Mouse (Mus musculus) neural tube, embryonic 13.5 days (tissue): Measurements from ENCODE around the gene Cdk14. TPM values are rescaled to one million over a fixed set of nuclear protein-coding genes. Genes with fewer than 3 reads are reported as not detected.

ENCODE experiments used
- ATAC-seq: fragments of 200-750 bp; cut with Nextera tagmentation; 2 replicates; pipeline ENCODE4 v1.8.0; 2017; ENCODE audit warnings: low read depth, mild to moderate bottlenecking, moderate TSS enrichment, moderate library complexity
- H3K27ac ChIP-seq: fragments of 300-500 bp; sonication (generic); replicated peaks from 2 replicates; pipeline ENCODE4 v1.5.1; 2015; ENCODE audit warnings: moderate library complexity, mild to moderate bottlenecking, inconsistent platforms
- H3K27me3 ChIP-seq: fragments of 300-500 bp; sonication (generic); 2 replicates; pipeline ENCODE4 v1.6.1; 2015; ENCODE audit warnings: mild to moderate bottlenecking, inconsistent platforms
- H3K36me3 ChIP-seq: fragments of 300-500 bp; sonication (generic); 2 replicates; pipeline ENCODE4 v1.6.1; 2015; ENCODE audit warnings: mild to moderate bottlenecking, inconsistent platforms
- H3K4me1 ChIP-seq: fragments of 300-500 bp; sonication (generic); replicated peaks from 2 replicates; pipeline ENCODE4 v1.6.1; 2015; ENCODE audit warnings: inconsistent platforms
- H3K4me2 ChIP-seq: fragments of 300-500 bp; sonication (generic); 2 replicates; pipeline ENCODE4 v1.6.1; 2015; ENCODE audit warnings: inconsistent platforms, mild to moderate bottlenecking, moderate library complexity
- H3K4me3 ChIP-seq: fragments of 300-500 bp; sonication (generic); 2 replicates; pipeline ENCODE4 v1.5.1; 2015; ENCODE audit warnings: mild to moderate bottlenecking, inconsistent platforms
- H3K9ac ChIP-seq: fragments of 300-500 bp; sonication (generic); 2 replicates; pipeline ENCODE4 v1.6.1; 2015; ENCODE audit warnings: moderate library complexity, mild to moderate bottlenecking, inconsistent platforms
- H3K9me3 ChIP-seq: fragments of 300-500 bp; sonication (generic); 2 replicates; pipeline ENCODE4 v1.6.1; 2016; ENCODE audit warnings: inconsistent platforms
- WGBS: fragments of 180-500 bp; shearing (Covaris S2); methylation state at CpG from one replicate; pipeline ENCODE4 v1.1.7; 2015; 5-methylcytosine and 5-hydroxymethylcytosine counted together
- polyA plus RNA-seq: library from polyadenylated mRNA; unstranded; fragments of >200 nt; fragmentation: Nextera tagmentation; extraction: Ambion mirVana; gene quantifications from 2 replicates; pipeline ENCODE4 v1.2.1, GENCODE M21; 2015

Cdk14 gene
- polyA plus RNA-seq, 1 experiment from 2014 or later: 27.0 TPM

- H3K36me3 ChIP-seq: no peaks in the 10 kb centered on the region
- H3K27ac ChIP-seq: no peak overlapping the region
- 0 out of 2 replicates have a peak, but pooled peaks cover 4% of the 10 kb centered on the region for H3K4me1 ChIP-seq
- no peak overlapping the region for H3K9ac ChIP-seq
- H3K9me3 ChIP-seq: no peaks in the 10 kb centered on the region
- H3K4me3 ChIP-seq: no peak overlapping the region
- no peak overlapping the region for H3K4me2 ChIP-seq
- 68% methylated on average over 1 of the region's 1 CpGs for WGBS
- H3K27me3 ChIP-seq: no peaks in the 10 kb centered on the region
- ATAC-seq: peak; percentile 53; the same call in 1 of the 2 replicates
Measured at GRCm38 (mm10) chr5:5300290-5300689, 119.8 kb downstream of the Cdk14 start.

DNA sequence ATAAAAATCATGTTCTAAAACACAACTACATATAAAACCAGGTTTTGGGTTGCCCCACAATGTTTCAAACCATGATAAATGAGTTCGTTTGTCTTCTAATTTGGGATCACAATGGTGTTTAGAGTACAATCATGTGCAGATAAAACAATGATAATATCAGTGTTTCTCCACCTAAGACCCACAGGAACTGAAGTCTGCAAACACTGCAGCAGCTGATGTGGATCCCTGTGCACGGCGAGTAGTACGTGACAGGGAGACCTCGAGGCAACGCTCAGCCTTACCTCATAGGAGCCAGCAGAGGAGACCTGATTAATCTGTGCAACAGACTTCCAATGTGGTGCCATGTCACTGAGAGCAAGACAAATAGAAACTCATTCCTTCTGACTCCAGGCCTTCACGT is 122.9 kb downstream of the Cdk14 start:
- WGBS: 86% methylated on average over 7 of the region's 7 CpGs
- no peak for ATAC-seq
- no peak overlapping the region for H3K4me2 ChIP-seq

DNA sequence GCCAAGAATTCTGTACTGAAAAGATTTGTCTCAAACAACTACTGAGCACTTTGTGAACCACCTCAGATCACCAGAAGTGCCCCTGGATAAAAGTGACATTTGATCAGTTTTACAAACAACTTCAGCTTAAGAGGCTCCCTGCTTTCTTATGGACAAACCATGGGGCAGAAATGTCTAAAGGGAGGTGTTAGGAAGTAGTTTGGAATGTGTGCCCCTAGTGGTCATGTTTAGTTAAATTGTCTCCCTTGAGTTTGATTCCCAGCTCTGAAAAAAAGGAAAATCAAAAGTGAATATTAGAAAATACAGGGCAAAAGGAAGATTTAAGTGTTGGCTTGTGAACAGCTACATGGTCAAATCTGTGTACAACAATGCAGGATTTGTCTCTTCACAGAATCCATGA is 123.3 kb downstream of the Cdk14 start:
- H3K4me2 ChIP-seq: no peak overlapping the region
- no peak overlapping the region for H3K27ac ChIP-seq
- ATAC-seq: no peak
- H3K4me1 ChIP-seq: 0 out of 2 replicates have a peak, but pooled peaks cover 8% of the 10 kb centered on the region
- H3K27me3 ChIP-seq: no peaks in the 10 kb centered on the region
- H3K9ac ChIP-seq: no peak overlapping the region
- H3K4me3 ChIP-seq: no peak overlapping the region
- no peaks in the 10 kb centered on the region for H3K36me3 ChIP-seq
- H3K9me3 ChIP-seq: no peaks in the 10 kb centered on the region

More for the DNA sequence above, 122.9 kb downstream of the Cdk14 start:
- no peak overlapping the region for H3K9ac ChIP-seq
- H3K27ac ChIP-seq: no peak overlapping the region
- H3K9me3 ChIP-seq: no peaks in the 10 kb centered on the region
- H3K36me3 ChIP-seq: no peaks in the 10 kb centered on the region
- H3K4me1 ChIP-seq: 0 out of 2 replicates have a peak, but pooled peaks cover 6% of the 10 kb centered on the region
- no peaks in the 10 kb centered on the region for H3K27me3 ChIP-seq
- H3K4me3 ChIP-seq: no peak overlapping the region

DNA sequence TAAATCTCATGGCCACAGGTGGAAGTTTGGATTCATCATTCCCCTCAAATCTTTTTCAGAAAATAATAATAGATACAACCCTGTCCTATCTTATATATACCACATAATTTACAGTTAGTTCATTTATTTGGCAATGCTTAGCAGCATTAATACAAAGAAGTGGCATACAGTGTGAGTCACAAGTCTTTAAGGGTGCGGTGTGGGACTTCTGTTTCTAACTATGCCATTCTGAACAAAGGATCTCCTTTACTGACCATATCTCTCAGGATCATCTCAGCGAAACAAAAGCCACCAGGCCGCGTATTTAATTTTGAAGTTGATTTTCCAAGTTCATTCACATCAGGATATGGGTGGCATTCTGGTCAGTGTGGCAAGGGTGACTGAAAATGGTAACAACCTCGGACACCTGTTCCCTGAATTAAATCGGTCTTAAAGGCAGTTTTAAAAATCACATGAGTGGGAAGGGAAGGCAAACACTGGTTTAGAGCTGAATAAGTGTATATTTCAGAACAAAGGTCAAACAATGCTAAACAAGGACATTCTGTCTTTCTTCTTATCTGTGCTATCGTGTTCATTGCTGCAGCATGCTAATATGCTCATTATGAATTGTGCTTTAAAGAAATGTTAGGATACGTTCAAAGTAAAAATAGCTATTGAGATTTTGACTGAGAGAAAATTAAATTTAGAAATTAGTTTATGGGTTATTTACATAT is 127.1 kb downstream of the Cdk14 start:
- Histone ChIP-seq H3K27me3 (no peaks in the 10 kb centered on the region), H3K27ac (no peak overlapping the region)
- WGBS: 87% methylated on average over 8 of the region's 8 CpGs

DNA sequence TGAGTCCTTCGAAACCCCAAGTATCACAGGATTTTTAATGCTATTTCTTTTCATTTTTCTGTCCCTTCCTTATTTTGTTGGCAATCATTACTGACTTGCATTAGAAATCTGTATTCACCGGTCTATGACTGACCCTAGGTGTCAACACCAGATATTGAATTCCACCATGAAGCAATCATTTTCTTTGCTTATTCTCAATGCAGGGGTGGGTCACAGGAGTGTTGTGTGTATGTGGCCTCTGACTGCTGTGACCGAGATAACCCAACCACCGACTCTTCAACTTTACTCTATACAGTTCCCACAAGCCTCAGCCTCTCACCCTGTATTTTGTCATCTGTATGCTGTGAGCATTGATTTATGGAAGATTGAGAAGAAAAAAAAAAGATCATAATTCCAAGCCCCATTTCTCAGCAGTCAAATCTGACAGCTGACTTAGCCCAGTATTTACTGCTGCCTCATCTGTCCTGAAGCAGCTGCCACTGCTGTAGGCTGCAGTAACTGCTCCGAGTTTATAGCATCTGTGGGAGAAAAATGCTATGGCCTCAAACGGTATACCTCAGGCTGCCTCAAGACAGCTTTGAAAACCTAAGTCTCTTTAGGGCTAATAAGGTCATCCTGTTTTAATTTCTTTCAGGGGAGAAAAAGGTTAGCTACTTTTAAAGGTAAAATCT is 128.7 kb downstream of the Cdk14 start:
- Histone ChIP-seq H3K4me2 (no peak overlapping the region), H3K27me3 (no peaks in the 10 kb centered on the region), H3K9ac (no peak overlapping the region), H3K4me1 (0 out of 2 replicates have a peak, but pooled peaks cover 6% of the 10 kb centered on the region), H3K36me3 (no peaks in the 10 kb centered on the region), H3K9me3 (no peaks in the 10 kb centered on the region), H3K27ac (no peak overlapping the region), H3K4me3 (no peak overlapping the region)
- WGBS: 58% methylated on average over 6 of the region's 6 CpGs
- ATAC-seq: no peak

More for the DNA sequence above, 127.1 kb downstream of the Cdk14 start:
- Histone ChIP-seq H3K4me3 (no peak overlapping the region), H3K9me3 (no peaks in the 10 kb centered on the region), H3K4me2 (no peak overlapping the region), H3K9ac (no peak overlapping the region), H3K4me1 (0 out of 2 replicates have a peak, but pooled peaks cover 6% of the 10 kb centered on the region), H3K36me3 (no peaks in the 10 kb centered on the region)
- no peak for ATAC-seq

- Histone ChIP-seq H3K4me1 (0 out of 2 replicates have a peak, but pooled peaks cover 6% of the 10 kb centered on the region), H3K36me3 (no peaks in the 10 kb centered on the region), H3K4me3 (no peak overlapping the region), H3K9ac (no peak overlapping the region), H3K9me3 (no peaks in the 10 kb centered on the region), H3K27ac (no peak overlapping the region), H3K27me3 (no peaks in the 10 kb centered on the region), H3K4me2 (no peak overlapping the region)
- WGBS: 77% methylated on average over 4 of the region's 4 CpGs
- ATAC-seq: no peak
Measured at GRCm38 (mm10) chr5:5290714-5291113, 129.4 kb downstream of the Cdk14 start.

DNA sequence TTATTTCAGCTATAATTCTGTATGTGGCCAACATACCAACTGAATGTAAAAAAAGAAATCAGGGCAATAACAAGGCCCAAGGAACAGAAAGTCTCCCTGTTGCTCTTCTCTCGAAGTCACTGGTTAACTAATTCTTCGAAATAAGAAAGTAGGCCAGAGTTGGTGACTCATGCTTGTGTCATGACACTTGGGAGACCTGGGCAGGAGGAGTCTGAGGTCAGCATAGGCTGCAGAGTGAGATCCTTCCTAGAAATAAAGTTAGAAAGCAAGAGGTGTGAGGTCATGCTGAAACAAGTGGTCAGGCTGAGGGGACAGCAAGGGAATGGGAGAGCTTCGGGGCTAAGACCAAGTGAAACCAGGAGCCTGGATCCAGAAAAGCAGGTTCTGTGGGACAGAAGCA is 134.2 kb downstream of the Cdk14 start:
- H3K27ac ChIP-seq: no peak overlapping the region
- no peaks in the 10 kb centered on the region for H3K36me3 ChIP-seq
- 87% methylated on average over 3 of the region's 3 CpGs for WGBS
- no peak overlapping the region for H3K4me3 ChIP-seq
- no peaks in the 10 kb centered on the region for H3K4me1 ChIP-seq
- no peaks in the 10 kb centered on the region for H3K9me3 ChIP-seq
- no peak overlapping the region for H3K4me2 ChIP-seq
- H3K27me3 ChIP-seq: no peaks in the 10 kb centered on the region
- H3K9ac ChIP-seq: no peak overlapping the region
- no peak for ATAC-seq

DNA sequence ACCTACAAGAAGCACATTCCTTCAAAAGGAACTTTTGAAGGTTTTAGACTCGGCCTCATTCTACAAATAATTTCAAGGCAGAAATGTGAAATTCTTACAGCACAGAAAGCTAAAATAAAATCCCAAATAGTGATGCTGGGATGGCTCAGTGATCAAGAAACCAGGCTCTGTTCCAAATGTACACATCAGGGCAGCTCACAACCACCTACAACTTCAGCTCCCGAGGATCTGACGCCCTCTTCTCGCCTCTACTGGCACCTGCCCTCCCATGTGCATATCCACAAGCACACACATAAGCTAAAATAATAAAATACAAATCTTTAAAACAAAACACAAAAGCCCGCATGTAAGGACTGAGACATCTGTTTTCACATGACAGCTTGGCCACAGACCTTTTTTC is 135.6 kb downstream of the Cdk14 start:
- no peak overlapping the region for H3K9ac ChIP-seq
- no peak overlapping the region for H3K4me3 ChIP-seq
- 84% methylated on average over 5 of the region's 5 CpGs for WGBS
- no peaks in the 10 kb centered on the region for H3K9me3 ChIP-seq
- H3K4me2 ChIP-seq: no peak overlapping the region
- ATAC-seq: no peak
- H3K36me3 ChIP-seq: no peaks in the 10 kb centered on the region
- no peaks in the 10 kb centered on the region for H3K4me1 ChIP-seq
- H3K27ac ChIP-seq: no peak overlapping the region
- no peaks in the 10 kb centered on the region for H3K27me3 ChIP-seq

- ATAC-seq: no peak
- Histone ChIP-seq H3K4me2 (no peak overlapping the region), H3K9ac (no peak overlapping the region), H3K4me1 (no peaks in the 10 kb centered on the region), H3K27ac (no peak overlapping the region), H3K9me3 (no peaks in the 10 kb centered on the region), H3K4me3 (no peak overlapping the region), H3K36me3 (no peaks in the 10 kb centered on the region), H3K27me3 (no peaks in the 10 kb centered on the region)
- 84% methylated on average over 6 of the region's 6 CpGs for WGBS
Measured at GRCm38 (mm10) chr5:5283756-5284430, 136.2 kb downstream of the Cdk14 start.

DNA sequence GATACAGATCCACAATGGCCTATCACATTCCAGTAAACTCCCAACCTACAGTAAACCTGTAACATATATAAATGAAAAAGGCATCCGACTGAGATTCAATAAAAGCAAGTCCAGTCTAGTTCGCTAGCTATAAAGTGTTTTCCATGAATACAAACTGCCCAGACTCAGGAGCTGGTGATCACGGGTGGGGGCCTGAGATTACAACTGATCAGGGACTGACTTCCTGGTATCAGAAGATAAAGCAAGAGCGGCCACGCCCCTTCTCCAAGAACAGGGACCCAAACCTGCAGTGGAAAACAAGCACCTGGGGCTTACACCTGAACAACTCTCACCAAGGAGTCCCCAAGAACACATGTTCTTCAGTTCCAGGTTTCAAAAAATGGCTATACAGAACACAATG is 137.7 kb downstream of the Cdk14 start:
- no peaks in the 10 kb centered on the region for H3K27me3 ChIP-seq
- H3K4me2 ChIP-seq: no peak overlapping the region
- H3K4me3 ChIP-seq: no peak overlapping the region
- H3K27ac ChIP-seq: no peak overlapping the region
- H3K9me3 ChIP-seq: no peaks in the 10 kb centered on the region
- ATAC-seq: no peak
- H3K36me3 ChIP-seq: no peaks in the 10 kb centered on the region
- no peaks in the 10 kb centered on the region for H3K4me1 ChIP-seq
- 89% methylated on average over 5 of the region's 5 CpGs for WGBS
- H3K9ac ChIP-seq: no peak overlapping the region

DNA sequence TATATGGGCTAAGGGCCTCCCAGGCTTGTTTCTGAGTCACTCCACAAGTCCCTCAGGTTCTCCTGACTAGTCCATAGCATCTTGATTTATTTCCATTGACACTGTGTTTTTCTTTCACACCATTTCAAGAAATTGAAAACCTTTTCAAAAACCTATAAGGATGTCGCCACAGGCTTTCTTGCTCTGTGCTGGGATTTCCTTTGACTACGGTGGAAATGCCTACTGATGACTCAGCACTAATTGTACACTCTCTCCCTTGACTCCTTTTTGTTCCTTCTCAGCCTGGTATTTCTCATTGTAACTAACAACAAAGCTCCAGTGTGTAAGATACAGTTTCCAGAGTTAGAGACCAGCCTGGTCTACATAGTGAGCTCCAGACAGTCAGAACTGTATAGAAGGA is 144.8 kb downstream of the Cdk14 start:
- WGBS: 29% methylated on average over 2 of the region's 2 CpGs
- Histone ChIP-seq H3K4me1 (peaks cover 9% of the 10 kb centered on the region), H3K9me3 (no peaks in the 10 kb centered on the region), H3K36me3 (no peaks in the 10 kb centered on the region), H3K27me3 (no peaks in the 10 kb centered on the region), H3K9ac (no peak overlapping the region), H3K27ac (no peak overlapping the region), H3K4me3 (no peak overlapping the region), H3K4me2 (no peak overlapping the region)
- ATAC-seq: no peak; the same call in 1 of the 2 replicates

DNA sequence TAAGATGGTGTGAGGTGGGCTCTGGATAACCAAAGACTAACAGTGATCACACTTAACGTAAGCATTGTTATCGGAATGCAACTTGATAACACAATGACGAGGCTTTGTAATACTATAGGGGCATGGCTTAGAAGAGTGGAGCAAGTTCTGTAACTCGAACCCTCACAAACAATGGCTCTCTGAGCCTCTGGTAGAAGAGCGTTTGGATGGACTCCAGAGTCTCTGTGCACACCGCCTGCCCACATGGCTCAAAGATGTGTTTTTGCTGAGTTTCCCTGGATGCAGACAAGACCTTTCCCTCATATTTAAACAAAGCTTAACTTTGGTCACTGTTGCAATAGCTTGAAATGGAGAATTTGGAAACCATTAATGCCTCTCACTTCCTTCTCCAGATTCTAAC is 145.8 kb downstream of the Cdk14 start:
- no peak for ATAC-seq
- no peak overlapping the region for H3K4me3 ChIP-seq
- H3K27me3 ChIP-seq: no peaks in the 10 kb centered on the region
- H3K9me3 ChIP-seq: no peaks in the 10 kb centered on the region
- no peak overlapping the region for H3K27ac ChIP-seq
- WGBS: 79% methylated on average over 6 of the region's 6 CpGs
- no peaks in the 10 kb centered on the region for H3K36me3 ChIP-seq
- no peak overlapping the region for H3K4me2 ChIP-seq
- H3K4me1 ChIP-seq: peaks cover 9% of the 10 kb centered on the region
- H3K9ac ChIP-seq: no peak overlapping the region
